Mouse (Mus musculus) cerebellum, adult 2 months (tissue): ENCODE measurements at regions not wholly inside any gene's neighbourhood (a gene's known extent, or its start where the extent isn't known, plus 50 kb on each side); places are given as distances from the start of the nearest gene placed in this dataset.

Experiments used
- CTCF ChIP-seq: fragments of 200-500 bp; IDR thresholded peaks from 2 replicates; pipeline ENCODE4 v1.5.1; 2011; ENCODE audit warnings: low read depth, mild to moderate bottlenecking, control low read depth, low read length, moderate library complexity, borderline replicate concordance; ENCODE audit not compliant: insufficient read depth
- POLR2A ChIP-seq: fragments of 200-500 bp; IDR thresholded peaks from 2 replicates; pipeline ENCODE4 v1.6.1; 2011; ENCODE audit warnings: low read length, control low read depth, borderline replicate concordance; ENCODE audit not compliant: insufficient read depth

- no peak for TF ChIP-seq POLR2A
- TF ChIP-seq CTCF, result no peak
These were observed 180.5 kb downstream of the Kcnrg start for GRCm38 (mm10) chr14:61787746-61788145.
